Mouse (Mus musculus): ENCODE data around the gene Trmt112.
A peak's percentile ranks its signal among the peaks of the same experiment; 100 is the strongest.
"Not testable (repeated sequence)": the region's sequence is repeated elsewhere in the genome, so short reads cannot be mapped to it uniquely, and the experiment has no call there.

The Trmt112 gene

DNA sequence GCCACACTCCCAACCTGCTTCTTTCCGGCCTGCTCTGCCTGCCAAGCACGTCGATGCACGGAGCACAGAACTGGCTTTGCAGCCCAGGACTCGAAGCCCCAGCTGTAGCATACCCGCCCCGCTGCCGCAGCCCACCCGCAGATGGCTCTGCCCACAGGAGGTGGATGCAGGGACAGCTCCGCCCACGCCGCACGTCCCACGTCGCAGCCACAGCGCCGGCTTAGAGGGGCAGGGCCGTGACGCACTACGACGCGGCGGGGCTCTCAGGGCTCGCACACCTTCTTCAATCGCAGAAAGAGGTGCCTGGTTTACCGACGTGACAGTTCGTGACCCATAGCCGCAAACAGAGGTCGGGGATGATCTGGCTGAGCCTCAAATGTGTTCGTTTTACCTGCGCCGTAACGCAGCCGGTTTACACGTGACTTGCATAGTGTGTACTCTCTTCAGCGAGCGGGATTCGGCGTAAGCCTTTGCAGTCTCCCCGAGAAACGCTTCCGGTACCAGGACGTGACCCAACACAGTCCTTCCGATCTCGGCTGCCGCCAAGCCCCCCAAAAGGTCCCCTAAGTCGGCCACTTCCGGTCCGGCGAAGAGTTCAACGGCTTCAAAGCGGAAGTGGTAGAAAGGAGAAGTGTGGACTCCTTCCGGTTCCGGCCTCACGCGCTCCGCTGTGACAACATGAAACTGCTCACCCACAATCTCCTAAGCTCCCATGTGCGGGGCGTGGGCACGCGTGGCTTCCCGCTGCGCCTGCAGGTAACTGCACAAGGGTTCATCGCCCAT, at the start of gene Trmt112, which contains the start of gene Prdx5:
TSS of gene Trmt112 (plus strand) at position 192 of the 783 bp plus-strand sequence.
TSS of gene Prdx5 (minus strand) at position 600 of the 783 bp plus-strand sequence.
- peak; percentile 96 for DNase-seq (ENCODE audit: low spot score)

DNA sequence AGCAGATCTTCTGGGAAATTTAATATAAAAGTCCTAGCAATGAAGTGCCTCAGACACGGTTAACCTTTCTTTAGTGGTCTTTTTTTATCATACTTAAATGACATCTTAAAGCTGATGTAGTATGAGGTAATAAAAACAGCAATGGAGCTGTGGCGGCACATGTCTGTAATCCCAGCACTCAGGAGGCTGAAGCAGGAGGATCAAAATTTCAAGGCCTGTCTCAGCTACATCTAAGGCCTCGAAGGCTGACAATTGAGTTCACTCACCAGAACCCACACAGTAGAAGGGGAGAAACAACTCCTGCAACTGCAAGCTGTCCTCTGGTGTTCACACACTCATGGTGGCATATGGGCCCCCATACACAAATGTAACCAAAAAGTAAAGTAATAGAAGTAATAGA, 49.5 kb upstream of the Trmt112 start:
- DNase-seq (ENCODE audit: low spot score): no peak

DNA sequence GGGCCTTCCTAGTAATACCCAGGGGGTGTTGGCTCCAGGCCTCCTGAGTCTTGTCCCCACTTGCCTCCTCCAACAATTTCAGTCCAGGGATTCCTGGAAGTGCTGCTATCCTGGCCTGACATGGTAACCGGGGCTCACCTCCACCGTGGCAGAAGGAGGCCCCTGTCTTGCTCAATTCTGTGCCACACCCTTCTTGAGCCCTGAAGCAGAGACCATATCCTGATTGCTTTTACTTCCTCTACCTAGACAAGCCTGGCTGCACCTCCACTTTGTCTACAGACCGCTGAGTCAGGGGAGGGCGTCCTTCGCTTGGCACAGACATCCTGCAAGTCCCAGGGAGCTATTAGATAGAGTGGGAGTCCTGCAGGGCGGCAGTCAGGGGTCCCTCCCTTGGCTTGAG, 48.8 kb upstream of the Trmt112 start:
- DNase-seq (ENCODE audit: low spot score): no peak

DNA sequence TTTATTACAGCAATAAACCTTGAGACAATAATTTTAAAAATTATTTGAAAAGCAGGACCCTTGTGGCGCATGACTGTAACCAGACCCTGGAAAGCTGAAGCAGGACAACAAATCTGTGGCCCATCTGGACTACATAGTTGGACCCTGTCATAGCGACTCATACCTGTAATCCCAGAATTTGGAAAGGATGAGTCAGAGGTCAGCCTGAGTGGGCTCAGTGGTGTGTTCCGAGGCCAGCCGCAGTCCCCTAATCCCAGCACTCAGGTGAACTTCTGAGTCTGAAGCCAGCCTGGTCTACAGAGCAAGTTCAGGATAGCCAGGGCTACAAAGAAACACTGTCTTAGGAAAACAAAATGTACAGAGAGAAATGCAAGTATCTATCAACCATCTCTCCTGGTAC, 48.0 kb upstream of the Trmt112 start:
- no peak for DNase-seq (ENCODE audit: low spot score)

DNA sequence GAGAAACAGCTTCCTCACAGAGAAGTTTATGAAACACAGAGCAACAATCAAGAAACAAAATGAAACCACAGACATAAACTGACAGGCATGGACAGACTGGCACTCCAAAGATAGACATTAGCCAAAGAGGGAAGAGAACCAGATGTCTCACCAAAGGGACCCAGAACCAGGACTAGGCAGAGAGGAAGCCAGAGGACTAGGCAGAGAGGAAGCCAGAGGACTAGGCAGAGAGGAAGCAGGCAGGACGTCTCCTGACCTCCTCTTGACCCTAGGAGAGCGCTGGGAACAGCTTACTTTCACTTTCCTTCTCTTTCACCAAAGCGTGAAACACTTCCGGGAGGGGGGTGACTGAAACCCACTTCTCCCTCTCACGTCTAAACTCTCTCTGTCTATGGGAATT, 40.1 kb upstream of the Trmt112 start:
- DNase-seq (ENCODE audit: low spot score): peak; percentile 67

DNA sequence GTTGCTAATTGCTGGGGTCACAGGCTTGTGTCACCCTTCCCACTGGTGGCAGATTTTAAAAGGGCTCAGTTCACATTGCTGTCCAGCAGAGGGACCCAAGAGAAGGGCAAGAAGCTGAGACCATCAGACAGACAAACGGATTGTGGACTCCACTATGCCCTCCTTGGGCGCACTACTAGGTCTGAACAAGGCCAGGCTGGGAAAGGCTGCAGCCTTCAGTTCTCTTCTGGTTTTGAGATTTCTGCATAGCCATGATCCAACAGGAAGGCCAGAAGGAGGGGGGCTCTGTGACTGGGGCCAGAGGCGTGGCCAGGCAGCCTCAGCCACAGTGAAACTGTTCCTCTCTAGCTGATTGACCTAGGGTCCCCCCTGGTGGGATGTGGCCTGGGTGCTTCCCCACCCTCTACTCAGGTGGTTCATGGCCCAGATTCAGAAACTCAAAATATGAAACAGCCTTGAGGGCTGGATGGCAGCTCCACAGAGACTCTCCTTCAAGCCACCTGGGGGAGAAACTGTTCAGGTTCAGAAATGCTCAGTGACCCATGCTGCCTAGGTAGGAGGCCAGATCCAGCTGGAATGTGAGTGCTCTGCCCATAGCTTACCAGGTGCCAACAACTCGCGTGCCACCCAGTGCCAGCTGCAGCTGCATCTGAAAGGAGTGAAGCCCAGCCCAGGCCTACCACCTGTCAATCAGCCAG, 37.8 kb upstream of the Trmt112 start:
- DNase-seq (ENCODE audit: low spot score): peak; percentile 33

DNA sequence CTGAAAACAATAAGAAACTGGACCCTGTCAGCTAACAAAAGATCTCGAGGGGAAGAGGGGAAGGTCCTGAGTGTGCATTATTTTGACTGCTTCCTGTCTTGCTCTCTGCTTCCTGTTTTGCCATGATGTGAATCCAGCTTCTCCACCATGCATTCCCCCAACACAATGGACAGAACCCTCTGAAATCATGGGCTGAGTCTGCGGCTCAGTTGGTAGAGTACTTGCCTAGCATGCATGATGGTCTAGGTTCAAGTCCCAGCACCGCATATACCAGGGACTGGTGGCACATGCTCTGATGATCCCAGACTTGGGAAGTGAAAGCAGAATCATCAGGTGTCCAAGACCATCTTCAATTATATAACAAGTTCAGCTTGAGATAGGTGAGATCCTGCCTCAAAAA, 36.8 kb upstream of the Trmt112 start:
- DNase-seq (ENCODE audit: low spot score): no peak

DNA sequence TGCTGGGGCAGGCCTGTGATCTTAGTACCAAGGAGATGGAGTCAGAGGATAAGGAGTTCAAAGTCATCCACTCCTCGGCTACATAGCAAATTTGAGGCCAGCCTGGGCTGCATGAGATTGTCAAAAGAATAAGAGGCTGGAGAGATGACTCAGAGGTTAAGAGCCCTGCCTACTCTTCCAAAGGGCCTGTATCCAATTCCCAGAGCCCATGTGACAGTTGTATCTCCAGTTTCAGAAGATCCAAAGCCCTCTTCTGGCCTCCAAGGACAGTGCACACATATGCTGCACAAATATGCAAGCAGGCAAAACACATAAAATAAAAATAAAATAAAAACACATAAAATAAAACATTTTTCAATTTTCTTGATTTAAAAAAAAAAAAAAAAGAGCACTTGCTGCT, 35.2 kb upstream of the Trmt112 start:
- no peak for DNase-seq (ENCODE audit: low spot score)

DNA sequence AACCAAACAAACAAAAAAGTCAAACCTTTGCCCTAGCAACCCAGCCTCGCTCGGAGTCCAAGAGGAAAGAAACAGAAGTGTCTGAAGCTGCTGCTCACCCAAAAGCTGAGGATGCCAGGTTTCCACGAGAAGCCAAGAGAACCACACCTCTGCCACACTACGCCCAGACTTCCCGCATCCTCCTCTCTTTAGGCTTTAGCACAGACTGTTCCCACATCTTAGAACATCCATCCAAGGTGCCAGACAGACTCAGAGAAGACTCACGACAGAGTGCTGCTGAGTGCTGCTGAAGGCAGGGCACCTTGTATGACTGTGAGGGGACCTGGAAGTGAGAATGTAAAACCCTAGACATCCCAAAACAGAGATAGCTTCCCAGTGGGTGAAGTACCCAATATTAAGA, 33.7 kb upstream of the Trmt112 start:
- DNase-seq (ENCODE audit: low spot score): no peak

DNA sequence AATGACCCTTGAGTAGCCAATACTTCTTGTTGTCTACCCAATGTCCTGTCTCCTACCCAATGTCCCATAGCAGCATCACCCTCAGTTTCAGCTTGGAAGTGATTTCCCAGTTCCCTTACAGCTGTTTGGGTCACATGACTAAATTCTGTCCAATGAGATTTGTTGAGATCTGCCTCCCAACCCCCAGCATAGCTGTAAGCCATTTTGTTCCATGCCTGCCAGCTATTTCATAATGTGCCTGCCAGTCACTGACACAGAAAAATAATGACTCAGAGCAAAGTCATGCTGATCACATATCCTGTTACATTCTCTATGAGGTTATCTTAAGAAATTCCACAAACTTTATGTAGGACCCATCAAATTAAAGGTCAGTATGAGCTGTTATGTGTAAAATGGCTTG, 32.7 kb upstream of the Trmt112 start:
- no peak for DNase-seq (ENCODE audit: low spot score)

DNA sequence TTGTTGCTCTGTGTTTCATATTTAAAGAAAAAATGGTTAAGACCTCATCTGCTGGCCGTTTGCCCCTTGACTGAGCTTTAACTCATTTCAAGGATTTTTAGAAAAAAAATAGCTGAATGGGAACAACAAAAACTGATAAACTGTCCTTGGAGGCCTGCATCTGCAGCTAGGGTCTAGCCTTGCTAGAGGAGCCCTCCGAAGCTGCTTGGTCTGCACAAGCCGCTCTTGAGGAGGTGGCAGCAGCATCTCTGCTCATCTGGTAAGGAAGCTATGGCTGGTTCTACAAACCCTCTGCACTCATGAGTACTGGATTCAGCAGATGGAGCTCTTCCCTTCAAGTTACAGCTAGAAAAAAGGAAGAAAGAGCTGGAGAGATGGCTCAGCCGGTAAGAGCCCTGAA, 31.5 kb upstream of the Trmt112 start:
- no peak for DNase-seq (ENCODE audit: low spot score)

DNA sequence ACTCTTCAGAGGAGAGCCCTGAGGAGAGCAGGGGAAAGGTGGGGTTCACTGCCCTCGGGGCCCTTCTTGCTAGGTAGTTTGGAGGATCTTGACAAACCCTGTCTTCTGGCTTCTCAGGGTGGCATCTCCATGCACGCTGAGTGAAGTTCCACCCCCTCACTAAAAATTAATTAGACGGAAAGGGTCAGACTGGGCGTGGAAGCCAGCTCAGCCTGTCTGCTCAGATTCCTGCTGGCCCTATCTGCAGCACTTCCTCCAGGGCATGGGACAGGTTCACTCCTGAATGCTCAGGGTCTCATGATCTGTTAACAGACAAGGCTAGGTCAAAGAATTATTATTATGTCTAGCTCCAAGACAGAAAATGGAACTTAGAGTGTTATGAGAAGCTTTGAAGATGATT, 17.0 kb upstream of the Trmt112 start:
- peak; percentile 6 for DNase-seq (ENCODE audit: low spot score)

DNA sequence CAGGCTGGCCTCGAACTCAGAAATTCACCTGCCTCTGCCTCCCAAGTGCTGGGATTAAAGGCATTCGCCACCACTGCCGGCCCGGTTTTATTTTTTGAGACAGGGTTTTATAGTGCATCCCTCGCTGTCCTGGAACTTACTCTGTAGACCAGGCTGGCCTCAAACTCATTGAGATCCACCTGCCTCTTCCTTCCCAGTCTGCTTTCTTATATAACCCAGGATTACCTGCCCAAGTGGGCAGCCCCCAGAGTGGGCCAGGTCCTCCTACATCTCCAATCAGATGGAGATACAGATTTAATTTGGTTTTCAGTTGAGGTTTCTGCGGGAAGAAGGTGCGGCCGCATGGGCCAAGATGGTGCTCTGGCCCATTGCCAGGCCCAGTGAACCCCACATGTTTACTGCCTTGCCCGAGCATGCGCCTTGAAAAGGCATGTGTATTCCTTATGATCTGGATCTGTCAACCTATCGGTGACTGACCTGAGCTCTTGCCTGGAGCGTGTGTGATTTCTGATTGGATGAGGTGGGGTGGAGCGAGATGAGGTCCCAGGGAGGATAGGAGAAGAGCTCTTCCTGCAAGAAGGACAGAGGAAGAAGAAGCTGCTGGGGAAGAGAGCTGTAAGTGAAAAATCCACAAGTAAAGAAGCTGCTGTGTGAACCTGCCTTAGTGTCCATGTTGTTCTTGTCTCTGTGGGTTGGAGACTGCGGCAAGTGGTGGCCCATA, 15.6 kb upstream of the Trmt112 start:
- no peak for DNase-seq (ENCODE audit: low spot score)

DNA sequence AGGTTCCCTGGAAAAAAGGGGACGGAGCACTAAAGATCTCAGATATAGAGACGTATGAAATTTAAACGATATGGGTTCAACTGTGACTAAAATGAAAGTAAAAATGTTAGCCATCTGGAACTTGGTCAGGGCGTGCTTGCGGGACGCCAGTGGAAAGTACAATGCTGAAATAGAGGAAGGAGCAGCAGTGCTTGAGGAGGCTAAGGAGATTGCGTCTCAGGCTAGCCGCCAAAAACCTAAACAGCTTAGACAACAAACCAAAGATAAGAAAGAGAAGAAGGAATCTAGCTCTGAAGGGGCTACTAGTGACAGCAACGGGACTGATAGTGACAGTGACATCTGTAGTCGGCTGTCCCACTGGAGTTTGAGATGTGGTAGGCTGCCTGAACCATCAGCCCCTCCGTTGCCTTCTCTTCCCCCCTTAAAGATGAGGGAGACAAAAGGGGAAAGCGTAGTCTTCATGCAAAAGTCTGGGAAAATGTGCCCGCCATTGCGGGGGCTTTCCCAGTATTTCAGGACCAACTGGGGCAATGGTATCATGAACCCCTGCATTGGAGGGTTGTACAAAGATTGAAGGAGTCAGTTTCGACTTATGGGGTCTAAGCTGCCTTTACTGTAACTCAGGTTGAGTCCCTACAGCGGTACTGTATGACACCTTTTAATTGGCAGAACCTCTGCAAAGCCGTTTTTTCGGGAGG, 13.7 kb upstream of the Trmt112 start:
- DNase-seq (ENCODE audit: low spot score): not testable (repeated sequence)

DNA sequence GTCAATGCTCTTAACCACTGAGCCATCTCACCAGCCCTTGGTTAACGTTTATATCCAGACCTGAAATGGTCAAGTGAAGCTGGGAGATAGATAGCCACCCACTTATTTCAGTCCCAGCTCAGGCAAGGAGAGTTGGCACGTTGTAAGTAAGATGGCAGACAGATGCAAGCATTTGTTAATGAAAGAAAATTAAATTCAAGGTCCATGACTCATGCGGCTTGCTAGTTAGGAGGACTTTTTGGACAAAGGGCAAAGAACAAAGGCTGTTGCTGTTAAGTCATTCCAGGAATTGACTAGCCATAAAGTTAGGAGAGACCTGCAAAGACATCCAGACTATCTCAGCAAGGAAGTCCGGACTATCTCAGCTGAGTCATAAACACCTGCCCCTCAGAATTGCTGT, 9.9 kb upstream of the Trmt112 start:
- no peak for DNase-seq (ENCODE audit: low spot score)

DNA sequence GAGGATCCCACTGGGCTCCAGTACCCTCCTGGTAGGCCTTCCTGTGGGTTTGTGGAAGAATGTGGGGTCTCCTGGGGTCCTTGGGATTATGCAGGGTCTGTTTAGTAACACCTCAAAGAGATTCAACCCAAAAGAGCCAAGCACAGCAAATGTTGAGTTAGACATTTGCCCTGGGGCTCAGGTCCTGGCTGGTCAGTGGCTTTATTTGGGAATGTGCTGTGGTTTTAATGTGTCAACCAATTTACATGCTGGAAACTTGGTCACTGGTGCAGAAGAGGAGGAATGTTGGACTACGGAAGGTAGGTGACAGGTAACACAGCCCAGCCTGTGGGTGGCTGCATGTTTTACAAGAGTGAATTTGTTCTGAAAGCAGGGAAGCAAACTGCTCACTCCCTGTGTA, 6.5 kb upstream of the Trmt112 start:
- DNase-seq (ENCODE audit: low spot score): no peak

DNA sequence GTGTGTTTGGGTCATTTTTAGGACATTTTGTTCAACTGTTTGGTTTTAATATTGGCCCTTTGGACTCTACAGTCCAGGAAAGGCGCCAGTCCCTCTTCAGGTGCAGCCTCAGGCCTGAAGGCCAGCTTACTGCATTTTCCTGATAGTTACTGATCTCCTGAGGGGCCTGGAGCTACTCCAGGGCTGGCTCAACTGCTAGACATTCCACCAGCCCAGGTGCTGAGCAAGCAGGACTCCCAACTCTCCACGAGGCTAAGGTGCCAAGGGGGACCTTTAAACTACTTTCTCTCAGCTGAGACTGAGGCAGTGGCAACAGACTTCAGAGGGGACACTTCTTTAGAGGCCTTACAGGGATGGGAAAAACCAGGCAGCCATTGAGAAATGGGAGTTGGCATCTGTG, 4.7 kb upstream of the Trmt112 start:
- DNase-seq (ENCODE audit: low spot score): no peak

DNA sequence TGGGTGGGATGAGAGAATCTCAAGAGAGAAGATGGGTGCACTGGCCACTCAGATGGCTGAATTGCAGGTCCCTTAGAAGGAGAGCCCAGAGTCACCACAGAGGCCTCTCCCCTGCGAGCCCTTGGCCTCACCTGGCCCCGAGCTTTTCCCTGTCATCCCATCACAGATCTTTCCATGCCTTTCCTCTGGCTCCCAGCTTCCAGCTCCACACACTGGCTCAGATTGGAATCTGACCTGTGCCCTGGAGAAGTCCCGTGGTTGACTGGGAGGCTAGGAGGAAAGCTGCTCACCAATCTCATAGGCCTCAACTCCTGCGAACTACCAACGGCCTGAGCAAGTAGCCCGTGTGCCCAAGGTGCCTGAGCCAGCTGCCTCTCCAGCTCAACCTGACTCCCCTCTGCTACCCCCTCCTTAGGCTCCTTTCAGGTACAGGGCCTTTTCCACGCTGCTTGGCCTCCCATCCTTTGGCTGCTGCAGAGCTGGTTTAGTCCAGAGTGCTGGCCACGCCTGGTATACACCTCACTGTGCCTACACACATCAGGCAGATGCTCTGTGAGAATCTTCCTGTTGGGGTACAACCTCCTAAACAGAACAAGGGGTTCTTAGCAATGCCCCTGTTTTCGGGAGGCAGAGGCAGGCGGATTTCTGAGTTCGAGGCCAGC, 3.9 kb upstream of the Trmt112 start:
- no peak for DNase-seq (ENCODE audit: low spot score)

DNA sequence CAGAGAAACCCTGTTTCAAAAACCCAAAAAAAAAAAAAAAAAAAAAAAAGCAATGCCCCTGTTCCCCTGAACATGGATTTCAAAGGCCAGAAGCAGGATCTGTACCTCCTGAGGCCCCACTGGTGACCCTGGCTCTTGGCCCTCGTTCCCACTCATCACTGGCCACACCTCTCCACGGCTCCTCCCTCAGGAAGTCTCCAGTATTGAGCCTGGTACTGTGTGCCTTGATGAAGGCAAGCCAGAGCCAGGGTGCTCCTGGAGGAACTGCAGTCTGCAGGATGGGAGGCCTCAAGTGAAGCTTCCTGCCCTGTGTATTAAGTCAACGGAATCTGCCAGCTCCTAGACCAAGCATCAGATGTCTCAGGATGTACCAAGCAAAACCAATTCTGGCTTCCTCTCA, 3.3 kb upstream of the Trmt112 start:
- DNase-seq (ENCODE audit: low spot score): no peak

DNA sequence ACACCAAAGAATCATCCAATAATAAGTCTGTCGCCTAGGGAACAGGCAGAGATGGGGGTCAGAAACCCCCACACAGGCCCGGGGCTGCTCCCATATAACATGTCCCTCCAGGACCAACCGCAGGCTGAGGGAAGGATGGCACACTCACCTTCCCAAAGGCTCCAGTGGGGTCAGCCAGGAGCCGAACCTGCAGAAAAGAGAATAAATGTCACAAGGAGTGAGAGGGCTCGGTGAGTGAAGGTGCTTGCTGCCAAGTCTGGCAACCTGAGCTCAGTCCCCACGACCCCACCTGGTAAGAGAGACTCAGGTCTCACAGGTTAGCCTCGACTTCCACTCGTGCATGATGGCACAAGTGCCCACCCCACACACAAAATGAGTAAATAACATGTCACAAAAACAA, 2.4 kb upstream of the Trmt112 start:
- no peak for DNase-seq (ENCODE audit: low spot score)

DNA sequence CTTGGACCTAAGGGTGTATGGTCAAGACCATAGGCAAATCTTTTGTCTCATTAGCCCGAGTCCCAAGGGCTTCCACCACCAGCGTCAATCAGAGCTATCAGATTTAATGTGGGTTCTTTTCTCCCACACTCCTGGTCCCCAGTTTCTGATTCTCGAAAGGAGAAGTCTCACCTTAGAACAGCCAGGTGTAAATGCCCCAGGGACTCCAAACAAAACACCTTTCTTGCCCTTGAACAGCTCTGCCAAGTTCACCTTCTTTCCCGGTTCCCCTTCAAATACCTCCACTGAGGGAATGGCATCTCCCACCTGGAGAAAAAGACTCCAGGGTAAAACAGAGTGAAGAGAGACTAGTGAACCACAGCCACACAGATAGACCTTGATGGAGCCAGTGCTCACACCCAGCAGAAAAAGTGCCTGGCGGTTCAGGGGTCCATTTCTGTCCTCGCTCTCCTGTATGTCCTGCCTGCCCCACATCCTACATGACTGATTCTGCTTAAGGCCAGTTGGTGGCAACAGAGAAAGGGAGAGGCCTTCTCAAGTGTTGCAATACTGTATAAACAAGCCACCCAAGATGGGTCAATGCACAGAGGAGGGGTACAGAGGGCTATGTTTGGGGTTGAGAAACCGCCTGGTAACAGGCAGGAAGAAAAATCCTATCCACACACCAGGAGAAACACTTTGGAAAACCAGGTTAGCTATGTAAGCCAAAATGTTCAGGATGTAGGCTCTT, 1.5 kb upstream of the Trmt112 start:
- no peak for DNase-seq (ENCODE audit: low spot score)

Measured in embryo, embryonic 10 days (tissue).